Mouse (Mus musculus): ENCODE data around the gene Tbc1d4.
"Not testable (repeated sequence)": the region's sequence is repeated elsewhere in the genome, so short reads cannot be mapped to it uniquely, and the experiment has no call there.

Gene Tbc1d4

DNA sequence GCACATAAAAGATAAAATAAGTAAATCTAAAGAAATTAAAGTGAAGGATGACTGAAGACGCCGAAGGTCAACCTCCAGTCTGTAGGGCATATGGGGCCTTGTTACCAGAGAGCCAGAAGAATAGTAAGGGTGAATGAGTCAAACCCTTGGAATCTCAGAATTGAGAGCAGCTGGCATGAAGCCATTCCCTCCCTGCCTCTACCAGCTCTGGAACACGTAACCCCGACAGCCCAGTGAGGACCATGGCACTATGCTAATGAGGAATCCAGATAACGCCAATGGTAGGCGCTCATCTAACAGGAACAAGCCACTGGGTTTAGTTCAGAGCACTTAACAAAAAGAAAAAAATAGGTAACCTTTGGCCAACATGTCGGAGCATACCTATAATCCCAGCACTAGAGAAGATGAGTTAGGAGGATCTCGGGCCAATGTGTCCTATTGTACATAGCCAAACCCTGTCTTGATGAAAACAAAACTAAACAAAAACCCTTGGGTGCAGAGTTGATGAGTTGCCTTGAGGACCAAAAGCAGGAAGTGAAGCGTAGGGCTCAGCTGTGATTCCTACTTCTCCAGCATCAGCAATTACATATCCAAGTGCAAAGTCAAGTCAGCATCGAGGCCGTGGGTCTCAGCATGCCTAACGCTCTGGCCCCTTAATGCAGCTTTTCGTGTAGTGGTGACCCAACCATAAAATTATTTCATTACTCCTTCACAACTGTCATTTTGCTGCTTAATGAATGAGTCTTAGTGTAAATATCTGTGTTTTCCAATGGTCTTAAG, 13.5 kb downstream of the Tbc1d4 start:
- DNase-seq (ENCODE audit: low read depth, low spot score): no peak

DNA sequence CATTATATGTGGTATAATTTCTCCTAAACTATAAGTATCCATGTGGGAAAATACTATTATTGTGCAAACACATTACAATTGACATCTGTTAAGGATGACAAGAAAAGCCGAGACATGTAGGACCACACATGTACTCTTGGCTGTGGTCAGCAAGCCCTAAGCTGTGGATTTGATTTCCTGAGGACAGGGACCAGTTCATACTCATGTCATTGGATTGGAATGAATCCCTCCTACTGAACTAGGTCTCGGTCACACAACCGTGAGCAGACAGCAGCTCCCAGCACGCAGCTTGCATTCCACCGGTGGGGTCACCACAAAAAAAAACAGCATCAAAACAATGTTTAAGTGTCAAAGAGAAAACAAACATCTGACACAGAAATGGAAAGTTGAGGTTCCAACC, 15.0 kb downstream of the Tbc1d4 start:
- no peak for DNase-seq (ENCODE audit: low read depth, low spot score)

DNA sequence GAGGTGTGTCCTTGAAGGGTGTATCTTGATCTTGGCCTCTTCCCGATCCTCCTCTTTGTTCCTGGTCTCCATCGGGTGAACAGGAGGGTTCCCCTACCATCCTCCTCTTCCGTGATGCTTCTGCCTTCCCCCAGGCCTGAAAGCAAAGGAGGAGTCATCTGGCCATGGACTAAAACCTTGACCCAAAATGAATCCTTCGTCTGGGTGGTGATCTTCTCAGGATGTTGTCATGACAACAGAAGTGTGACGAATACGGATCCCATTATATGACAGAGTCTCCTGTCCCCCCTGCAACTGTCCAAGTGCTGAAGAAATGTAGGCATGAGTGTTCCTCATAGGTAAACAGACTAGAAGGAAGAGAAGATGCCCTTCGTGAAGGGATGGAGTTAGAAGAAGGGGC, 15.7 kb downstream of the Tbc1d4 start:
- no peak for DNase-seq (ENCODE audit: low read depth, low spot score)

- no peak for DNase-seq (ENCODE audit: low read depth, low spot score)
These were observed 17.9 kb downstream of the Tbc1d4 start for GRCm38 (mm10) chr14:101591101-101591500.

DNA sequence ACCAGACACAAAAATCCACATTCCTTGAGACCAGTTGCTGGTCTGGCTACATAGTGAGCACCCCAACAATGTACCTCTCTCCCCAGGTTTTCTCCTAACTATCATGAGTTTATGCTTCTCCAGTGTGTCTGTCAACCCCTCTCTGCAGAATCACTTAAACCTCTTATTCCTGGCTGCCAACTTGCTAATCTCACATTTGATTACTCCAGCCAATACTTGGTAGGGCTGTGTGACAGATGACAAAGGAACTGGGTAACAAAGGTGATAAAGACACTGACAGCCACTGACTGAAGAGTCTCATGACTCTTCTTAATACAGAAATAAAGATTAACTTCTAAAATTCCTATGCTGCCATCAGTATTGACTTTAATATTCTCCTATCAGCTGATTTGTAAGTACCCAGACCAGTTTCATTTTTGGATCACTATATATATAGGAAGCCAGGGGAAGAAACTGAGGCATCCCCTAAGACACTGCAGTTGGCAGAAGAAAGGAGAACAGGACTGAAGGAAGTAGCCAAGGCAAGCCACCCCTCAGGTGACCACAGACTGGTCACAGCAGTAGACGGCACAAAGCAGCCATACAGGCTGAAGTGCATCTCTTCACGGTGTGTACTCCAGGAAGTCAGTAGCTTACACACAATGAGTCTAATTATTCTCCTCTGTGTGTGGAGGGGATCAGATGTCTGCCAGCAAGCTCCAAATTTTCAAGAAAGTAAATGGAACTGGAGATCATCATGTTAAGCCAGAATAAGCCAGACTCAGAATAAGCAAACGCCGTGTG, 20.6 kb downstream of the Tbc1d4 start:
- not testable (repeated sequence) for DNase-seq (ENCODE audit: low read depth, low spot score)

DNA sequence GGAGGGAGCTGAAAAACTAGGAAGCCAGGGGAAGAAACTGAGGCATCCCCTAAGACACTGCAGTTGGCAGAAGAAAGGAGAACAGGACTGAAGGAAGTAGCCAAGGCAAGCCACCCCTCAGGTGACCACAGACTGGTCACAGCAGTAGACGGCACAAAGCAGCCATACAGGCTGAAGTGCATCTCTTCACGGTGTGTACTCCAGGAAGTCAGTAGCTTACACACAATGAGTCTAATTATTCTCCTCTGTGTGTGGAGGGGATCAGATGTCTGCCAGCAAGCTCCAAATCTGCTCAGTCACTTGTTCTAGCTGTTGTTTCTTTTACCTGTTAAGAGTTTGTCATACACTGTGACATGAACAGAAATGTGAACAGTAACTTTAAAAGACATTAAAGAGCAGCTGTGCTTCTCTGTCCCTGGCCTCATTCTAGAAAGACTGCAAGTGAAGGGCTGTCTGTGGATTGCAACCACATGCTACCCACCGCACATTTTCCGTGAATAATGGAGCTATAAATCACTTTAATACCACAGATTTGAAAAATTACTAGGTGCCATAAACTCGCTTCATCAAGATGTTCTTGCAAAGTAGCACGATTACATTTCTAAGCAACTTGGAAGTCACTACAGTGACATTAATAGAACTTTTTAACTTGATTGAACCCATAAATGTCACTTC, 21.5 kb downstream of the Tbc1d4 start:
- DNase-seq (ENCODE audit: low read depth, low spot score): not testable (repeated sequence)

DNA sequence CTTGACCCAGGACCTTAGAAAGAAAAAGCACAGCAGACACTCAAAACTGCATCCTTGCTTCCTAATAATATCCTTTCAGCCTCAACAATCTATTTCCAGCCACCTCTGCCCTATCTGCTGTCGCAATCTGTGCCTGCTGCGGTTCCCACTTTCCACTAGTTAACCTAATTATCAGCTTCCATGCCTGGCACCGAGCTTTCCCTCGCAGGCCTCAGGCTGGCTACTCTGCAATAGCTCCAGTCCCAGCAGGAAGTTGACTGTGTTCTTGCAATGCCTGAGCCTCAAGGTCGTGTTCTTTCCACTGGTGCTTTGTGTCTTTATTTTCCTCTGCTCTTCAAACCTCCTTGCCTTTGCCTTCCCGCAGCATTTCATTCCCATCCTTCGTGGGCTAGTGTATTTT, 22.9 kb downstream of the Tbc1d4 start:
- no peak for DNase-seq (ENCODE audit: low read depth, low spot score)

- DNase-seq (ENCODE audit: low read depth, low spot score): no peak
These were observed 33.3 kb downstream of the Tbc1d4 start for GRCm38 (mm10) chr14:101575651-101576050.

DNA sequence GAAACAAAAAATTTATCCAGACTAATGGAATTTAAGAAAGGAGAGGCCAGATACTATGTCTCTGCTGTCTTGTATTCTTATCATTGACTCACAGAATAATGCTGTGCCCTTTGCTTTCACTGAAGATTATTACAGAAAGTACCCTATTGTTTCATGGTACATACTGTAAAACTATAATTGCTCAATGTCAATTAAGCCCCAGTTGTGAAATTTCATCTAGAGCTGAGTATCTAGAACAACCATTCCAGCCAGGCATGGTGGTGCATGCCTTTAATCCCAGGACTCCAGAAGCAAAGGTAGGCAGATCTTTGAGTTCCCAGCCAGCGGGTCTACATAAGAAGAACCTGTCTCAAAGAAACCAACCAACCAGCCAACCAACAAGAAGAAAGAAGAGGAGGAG, 34.5 kb downstream of the Tbc1d4 start:
- DNase-seq (ENCODE audit: low read depth, low spot score): no peak

GRCm38 (mm10) chr14:101573107-101573614, 35.8 kb downstream of the Tbc1d4 start:
- no peak for DNase-seq (ENCODE audit: low read depth, low spot score)

DNA sequence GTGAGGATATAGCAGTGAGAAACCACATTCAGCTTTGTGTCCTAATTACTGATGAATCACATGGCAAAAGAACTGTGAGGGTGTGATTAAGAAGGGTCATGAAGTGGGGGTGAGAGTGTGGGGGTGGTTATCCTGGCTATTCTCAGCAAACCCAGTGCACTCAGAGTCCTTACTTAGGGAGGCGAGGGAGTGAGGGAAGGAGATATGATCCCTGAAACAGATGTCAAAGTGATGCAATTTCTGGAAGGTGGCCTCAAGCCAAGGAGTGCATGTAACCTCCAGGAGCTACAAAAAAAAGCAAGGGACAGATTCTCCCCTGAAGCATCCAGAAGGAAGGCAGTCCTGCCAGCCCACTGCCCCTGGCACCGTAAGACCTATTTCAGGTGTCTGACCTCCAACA, 40.2 kb downstream of the Tbc1d4 start:
- no peak for DNase-seq (ENCODE audit: low read depth, low spot score)

DNA sequence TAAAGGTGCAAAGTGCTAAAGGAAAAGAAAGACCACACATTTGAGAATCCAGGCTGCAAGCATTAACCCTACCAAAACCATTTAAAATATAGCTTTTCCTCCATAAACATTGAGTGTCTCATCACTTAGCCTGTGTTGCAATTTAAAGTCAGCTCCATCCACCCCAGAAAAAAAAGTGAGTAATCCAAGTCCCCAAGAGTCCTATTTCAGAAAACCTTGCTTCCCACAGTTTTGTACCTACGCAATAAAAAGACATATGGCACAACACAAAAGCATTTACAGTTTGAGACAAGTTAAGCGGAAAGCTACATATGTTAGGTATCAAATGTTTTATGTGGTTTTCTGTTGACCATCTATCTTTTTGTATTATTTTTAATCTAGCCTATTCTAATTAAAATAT, 42.3 kb downstream of the Tbc1d4 start:
- DNase-seq (ENCODE audit: low read depth, low spot score): no peak

DNA sequence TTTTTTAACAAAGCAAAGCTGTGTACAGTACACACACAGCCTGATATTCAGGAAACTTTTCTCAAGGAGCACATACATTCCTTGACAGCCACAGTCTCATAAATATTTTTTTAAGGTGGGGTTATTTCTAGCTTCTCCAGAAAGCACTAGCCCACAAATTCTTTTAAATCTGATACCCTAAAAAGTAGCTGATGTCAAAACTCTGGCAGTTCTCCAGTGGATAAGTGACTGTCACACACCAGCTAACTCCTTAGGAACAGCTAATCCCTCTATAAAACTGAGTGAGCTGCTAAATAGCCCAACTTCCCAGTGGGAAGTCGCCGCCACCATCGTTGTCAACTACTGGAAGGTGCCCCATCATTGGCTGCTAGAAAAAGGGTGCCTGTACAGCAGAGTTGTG, 43.3 kb downstream of the Tbc1d4 start:
- no peak for DNase-seq (ENCODE audit: low read depth, low spot score)

DNA sequence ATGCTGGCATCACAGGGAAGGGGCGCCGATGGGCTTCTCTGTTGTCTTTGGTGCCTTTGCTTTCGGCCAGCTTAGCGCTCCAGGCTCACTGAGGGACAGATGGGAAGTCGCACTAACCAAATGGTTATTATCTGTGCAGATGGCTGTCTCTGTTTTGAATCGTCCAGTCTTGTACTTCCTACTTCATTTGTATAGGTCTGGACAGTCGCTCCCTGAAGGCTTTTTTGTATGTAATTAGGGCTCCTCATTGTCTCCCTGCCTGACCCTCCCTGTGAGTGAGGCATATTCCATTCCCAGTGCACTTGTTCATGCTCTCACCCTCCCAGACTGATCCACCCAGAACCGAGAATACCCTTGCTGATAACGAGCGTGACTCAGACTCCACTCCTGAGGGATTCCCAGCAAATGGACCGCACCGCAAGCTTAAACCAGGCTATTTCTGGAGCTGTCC, 47.7 kb downstream of the Tbc1d4 start:
- DNase-seq (ENCODE audit: low read depth, low spot score): no peak

DNA sequence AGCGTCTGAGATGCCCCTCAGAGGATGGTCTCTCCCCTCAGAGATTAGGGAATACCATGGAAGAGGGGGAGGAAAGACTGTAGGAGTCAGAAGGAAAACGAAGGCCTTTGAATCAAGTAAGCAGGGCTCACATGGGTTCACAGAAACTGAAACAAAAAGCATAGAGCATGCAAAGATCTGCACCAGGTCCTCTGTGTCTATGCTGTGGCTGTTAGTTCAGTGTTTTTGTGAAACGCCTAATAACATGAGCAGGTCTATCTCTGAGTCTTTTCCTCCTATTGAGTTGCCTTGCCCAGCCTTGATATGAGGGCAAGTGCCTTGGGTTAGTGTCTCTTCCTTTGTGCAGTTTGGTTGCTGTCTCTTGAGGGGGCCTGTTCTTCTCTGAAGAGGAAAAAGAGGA, 49.5 kb downstream of the Tbc1d4 start:
- no peak for DNase-seq (ENCODE audit: low read depth, low spot score)

GRCm38 (mm10) chr14:101548885-101549573, 60.0 kb downstream of the Tbc1d4 start:
- no peak for DNase-seq (ENCODE audit: low read depth, low spot score)

- no peak for DNase-seq (ENCODE audit: low read depth, low spot score)
These were observed 67.1 kb downstream of the Tbc1d4 start for GRCm38 (mm10) chr14:101541863-101542262.

DNA sequence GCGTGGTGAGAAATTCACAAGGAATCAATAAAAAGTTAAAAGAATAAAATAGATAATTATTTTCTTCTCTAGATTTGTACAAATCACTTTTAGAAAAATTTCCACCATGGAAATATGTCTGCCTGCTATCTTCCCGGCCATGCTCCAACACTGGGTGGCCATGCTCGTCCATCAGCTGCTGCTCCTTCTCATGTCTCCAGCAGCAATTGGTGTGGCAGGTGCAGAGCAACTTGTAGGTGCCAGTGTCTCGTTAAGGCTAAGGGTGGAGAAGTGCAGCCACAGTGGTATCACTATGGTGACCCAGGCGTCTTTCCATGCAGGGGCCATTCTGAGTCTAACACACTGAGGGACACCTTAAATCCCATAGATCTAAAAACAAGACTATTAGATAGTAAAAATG, 67.8 kb downstream of the Tbc1d4 start:
- DNase-seq (ENCODE audit: low read depth, low spot score): no peak

GRCm38 (mm10) chr14:101540466-101540865, 68.5 kb downstream of the Tbc1d4 start:
- no peak for DNase-seq (ENCODE audit: low read depth, low spot score)

DNA sequence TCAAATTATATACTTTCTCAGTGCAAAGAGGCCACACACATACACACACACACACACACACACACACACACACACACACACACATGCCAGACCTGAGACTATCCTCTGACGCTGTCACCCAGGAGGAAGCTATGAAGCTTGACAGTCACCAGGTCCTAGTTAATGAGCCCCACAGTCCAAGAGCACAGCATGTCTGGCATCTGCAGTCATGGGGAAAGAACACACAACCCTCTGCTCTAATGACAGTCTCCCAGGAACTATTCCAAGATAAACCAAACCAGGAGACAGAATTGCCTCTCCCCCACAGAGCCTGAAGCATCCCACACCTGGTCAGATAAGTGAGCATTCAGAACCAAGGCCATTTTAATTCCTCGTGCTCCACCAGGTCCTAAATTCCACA, 71.1 kb downstream of the Tbc1d4 start:
- DNase-seq (ENCODE audit: low read depth, low spot score): no peak

DNA sequence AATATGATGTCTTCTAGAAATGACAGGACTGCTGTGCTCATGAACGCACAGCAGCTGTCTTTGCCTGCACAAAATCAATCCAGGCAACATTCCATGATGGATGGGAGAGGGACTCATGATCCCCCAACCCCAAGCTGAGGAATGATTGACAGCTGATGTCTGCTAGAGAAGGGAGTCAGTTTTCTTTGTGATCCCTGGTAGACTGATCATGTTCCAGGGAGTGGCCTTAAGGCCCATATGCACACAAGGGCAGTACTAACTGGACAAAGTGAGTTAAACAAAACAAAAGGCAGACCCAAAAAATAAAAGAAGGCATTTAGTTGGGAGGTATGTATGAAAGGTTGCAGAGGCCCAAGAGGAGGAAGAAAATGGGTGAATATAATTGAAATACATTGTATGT, 71.6 kb downstream of the Tbc1d4 start:
- no peak for DNase-seq (ENCODE audit: low read depth, low spot score)
